Mouse (Mus musculus) adipocyte (in vitro differentiated cells): ENCODE measurements around the gene Timp2.

Experiments used
- DNase-seq: peaks from one replicate; pipeline ENCODE4 v3.0.0-alpha.2; 2016; ENCODE audit warnings: low spot score

The Timp2 gene

DNA sequence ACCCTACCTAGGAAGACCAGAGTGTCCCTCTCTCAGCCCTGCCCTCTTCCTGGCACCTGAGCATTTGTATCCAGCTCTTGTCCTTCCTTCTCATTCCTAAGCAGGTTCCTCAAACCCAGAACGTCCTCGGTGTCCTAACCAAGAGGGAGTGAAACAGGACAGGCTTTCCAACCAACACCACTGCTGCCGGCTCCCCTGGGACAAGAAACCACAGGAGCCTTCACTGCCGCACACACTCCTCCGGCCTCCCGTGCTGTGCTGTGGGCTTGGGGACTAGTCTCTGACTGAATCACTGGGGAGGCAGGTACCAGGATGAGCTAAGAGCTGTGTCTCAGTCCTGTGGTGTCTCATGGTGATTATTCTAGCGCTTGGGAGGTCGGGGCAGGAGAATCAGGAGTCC, 14.1 kb upstream of the Timp2 start:
- DNase-seq: no peak

DNA sequence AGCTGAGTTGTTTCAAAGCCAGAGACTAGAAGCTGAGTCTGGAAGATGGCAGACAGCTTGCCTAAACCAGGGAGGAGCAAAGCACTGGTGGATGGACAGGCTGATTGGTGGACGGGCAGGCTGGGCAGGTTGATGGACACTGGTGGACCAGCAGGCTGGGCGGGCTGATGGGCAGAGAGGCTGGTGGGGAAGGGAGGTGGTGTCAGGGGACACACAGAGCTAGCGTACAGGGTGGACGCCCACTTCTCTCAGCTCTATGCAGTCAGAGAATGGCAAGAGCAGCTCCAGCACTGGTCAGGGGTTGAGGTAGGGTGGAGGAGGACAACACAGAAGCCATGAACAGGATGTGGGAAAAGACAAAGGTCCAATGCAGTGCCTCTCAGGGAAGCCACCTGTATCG, 13.7 kb upstream of the Timp2 start:
- DNase-seq: no peak

DNA sequence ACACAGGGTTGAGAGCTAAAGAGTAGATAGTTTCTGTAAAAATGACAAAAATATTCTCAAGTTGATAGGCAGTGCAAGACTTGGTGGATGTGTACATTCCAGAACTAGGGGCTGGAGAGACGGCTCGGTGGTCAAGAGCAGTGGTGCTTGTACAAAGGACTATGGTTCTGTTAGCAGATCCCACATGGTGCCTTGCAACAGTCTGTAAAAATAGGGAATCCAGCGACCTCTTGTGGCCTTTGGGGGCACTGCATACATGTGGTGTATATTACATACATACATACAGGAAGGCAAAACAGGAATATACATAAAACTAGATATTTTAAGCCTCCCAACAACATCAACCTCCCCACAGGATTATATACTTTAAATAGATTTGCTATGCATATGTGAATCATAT, 12.8 kb upstream of the Timp2 start:
- DNase-seq: no peak

DNA sequence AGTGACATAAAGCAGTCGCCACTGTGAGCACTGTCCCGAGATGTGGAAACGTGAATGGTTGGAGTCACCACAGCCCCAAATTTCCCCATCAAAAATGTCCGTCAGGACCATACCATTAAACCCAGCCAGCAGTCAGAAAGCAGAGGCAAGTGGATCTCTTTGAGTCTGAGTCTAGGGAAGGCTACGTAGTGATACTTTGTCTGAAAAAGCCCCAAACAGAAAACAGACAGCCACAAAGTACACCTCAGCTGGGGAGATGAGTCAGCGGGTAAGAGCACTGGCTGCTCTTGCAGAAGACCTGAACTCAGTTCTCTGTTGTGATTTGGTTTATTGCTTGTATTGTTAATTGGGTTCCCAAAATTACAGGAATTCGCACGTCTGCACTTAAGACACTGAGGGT, 11.0 kb upstream of the Timp2 start:
- DNase-seq: no peak

DNA sequence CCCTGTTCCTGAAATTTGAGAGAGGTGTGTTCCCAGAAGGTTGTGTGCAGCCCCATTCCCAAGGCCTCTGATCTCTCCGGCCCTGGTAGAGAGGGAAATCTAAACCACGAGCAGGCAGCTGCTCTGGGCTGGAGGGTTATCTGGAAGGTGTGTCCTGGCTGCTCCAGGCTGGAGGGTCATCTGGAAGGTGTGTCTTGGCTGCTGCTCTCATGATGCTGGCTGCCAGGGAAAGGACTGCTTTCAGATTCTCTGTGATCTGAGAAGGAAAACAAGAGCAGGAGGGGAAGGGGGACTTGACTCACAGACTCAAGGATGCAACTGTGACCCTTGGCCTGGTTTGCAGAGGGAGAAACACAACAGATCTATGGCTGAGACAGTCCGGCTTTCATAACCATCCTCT, 10.6 kb upstream of the Timp2 start:
- peak; percentile 22 for DNase-seq

DNA sequence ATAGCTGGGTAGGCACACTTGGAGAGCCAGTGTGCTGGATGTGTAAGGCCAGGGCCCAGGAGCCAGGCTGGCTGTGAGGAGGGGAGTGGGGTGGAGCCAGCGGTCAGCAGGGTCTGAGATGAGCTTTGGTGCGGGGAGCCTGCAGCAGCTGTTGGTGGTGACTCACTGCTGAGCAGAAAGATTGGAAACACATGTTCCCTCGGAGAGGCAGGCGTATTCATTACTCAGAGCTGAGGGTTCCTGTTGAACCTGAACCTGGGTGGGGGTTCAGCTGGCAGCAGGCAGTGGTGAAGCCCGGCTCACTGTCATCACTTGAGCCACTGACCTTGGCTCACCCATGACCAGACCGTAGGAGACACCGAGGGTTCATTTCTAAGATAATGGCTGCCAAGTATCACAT, 9.6 kb upstream of the Timp2 start:
- DNase-seq: peak; percentile 59

DNA sequence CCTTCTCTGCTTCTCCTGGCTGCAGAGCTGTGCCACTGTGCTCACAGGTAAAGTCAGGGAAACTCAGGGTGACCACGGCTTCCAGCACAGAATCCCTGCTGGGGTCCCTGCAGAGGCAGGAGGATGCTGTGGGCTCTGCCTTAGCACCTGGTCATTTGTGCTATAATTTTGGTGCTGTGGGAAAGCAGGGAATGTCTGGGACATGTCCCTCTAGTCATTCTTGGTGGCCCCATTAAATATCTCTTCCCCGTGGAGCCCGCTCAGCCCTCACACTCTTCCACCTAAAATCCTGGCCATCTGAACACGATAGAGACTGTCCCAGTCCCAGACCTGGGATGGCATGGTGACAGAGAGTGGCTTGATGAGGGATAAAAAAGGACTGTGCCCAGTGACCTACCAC, 8.5 kb upstream of the Timp2 start:
- no peak for DNase-seq

DNA sequence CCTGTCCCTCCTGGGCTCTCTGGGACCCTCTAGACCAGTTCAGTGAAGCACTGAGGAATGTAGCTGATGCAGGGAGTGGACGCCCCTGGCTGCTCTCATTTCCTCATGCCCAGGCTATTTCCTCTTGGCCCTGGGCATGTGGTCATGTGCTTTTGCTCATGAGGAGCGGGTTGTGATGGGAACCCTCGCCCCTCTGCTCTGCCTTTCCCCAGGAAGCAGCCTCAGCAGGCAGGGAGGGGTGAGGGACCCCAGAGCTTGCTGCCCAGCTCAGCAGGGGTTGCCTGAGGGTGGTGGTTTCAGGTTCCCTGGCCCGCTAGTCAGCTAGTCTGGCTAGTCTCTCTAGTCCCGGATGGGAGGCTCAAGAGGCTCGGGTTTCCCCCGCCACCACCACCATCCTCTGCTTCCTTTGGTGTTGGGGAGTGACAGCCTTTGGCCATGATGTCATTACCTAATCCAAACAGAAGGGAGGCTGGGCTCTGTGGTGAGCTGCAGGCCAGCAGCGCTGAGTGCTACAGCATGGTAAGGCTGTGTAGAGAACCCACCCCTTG, 7.5 kb upstream of the Timp2 start:
- DNase-seq: no peak

DNA sequence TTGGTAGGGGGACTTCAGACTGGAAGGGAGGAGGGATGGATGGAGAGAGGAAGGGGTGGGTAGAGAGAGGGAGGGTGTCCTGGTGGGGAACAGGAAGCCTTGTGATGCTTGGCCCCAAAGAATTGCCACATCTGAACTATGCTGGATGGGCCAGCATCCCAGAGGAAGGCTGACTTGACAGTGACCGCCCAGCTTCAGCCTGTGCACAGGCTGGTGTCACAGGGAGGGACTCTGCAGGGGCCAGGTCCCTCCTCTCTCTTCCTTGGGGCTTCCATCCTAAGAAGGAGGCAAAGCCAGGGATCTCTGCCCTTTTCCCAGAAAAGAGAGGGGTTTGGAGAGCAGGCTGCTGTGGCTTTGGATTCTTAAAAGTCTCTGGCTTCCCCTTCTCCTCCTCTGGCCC, 7.0 kb upstream of the Timp2 start:
- no peak for DNase-seq

DNA sequence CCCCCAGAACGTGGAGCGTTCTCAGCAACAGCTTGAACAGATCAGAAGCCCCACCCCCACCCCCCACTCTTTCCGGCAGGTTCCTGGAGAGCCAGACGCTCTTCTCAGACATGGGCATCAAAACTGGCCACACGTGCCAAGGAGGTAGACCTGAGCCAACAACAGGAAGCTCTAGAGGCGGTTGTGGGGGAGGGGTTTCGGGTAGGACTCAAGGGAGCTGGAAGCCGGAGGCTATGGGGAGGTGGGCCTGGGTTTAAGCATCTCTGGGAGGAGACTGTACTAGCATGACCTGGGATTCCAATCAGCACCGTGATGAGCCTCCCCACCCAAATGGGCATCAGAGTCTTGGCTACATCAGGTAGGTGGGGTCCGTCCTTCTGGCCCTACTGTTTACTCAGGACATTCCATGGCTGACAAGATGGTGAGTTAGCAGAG, 5.4 kb upstream of the Timp2 start:
- no peak for DNase-seq

DNA sequence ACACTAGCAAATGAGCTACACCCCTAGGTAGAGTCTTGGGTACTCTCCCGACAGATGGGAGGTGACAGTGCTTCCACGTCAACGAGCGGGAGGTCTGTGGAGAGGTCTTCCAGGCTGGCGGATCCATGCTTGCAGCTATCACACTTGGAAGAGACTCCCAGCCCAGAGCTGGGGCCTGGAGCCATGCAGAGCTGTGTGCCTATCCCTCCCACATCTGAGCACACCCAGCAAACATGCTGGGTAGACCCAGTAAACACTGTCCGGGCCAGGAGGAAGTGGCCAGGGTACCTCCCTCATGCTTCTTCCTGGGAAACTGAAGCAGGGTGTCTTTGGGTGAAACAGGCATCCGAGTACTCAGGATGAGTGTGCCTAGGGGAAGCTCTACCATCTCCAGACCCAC, 5.0 kb upstream of the Timp2 start:
- no peak for DNase-seq

DNA sequence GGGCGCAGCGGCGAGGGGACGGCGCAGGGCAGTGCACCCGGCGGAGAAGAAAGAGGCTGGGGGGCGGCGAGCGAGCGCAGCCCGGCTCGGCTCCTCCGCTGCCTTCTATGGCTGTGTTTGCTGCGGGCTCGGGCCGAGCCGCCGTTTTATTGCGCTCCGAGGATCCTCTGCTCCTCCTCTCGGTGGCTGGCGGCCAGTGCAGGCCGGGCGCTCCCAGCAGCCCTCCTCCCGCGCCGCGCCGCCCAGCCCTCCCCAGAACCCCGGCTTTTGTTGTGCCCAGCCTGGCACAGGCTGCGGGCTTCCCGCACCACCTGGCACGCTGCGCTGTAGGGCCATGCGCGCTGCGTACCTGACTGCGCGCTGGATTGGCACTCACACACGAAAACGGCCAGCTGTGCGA, 335 bp downstream of the Timp2 start:
- DNase-seq: peak; percentile 74

DNA sequence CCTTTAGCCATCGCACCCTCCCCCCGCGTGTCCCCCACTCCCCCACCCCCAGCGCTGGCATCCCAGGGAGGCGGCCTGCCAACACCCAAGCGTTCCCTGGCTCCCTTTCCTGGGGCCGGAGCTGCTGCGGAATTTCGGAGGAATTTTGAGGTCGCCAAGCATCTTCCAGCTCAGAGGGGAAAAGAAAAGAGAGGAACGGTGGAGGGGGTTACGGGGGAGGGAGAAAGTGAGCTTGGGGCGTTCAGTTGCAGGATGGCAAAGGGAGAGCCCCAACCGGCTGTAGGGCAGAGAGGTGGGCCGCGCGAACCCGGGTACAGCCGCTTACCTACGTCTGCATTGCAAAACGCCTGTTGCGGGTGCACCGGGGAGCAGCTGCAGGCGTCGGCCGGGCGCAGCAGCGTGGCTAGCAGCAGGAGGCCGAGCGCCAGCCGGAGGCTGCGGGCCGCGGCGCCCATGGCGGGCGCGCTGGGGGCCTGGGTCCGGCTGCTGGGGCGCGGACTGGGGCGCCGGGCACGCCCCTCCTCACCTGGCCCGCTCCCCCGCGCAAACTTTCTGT, 826 bp downstream of the Timp2 start:
- no peak for DNase-seq

DNA sequence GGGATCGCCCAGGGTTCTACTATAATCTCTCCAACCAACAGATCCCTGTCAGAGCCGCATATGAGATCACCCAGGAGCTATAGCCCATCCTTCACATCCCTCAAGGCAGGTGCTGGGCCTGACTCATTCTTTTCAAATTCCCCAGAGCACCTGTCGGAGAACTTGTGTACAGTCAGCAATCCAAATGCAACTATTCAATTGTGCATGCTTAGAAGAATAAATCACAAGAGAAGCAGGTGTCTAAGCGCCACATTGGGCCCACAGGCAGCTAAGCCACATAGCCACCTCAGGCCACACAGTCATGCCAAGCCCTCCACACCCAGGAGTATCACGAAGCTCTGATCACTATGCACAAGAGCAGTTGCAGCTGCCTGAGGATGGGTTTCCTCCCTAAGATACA, 6.0 kb downstream of the Timp2 start:
- no peak for DNase-seq

DNA sequence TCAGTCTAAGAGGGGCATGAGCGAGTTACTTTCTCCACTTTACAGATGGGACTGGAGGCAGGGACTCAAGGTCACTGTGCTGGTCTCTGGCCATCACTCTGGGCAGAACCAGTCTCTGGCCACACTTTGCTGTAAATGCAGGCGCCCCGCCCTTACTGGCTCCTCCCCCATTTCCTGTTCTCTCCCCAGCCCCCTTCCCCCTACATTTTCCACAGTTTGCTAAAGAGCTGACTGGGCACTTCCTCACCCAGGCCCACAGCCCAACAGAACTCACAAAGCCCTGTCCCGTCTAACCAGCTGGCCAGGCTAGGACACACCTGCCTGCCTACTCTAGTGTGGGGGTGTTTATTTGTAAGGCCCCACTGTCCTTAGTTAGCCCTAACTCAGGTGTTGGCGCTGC, 6.7 kb downstream of the Timp2 start:
- no peak for DNase-seq

DNA sequence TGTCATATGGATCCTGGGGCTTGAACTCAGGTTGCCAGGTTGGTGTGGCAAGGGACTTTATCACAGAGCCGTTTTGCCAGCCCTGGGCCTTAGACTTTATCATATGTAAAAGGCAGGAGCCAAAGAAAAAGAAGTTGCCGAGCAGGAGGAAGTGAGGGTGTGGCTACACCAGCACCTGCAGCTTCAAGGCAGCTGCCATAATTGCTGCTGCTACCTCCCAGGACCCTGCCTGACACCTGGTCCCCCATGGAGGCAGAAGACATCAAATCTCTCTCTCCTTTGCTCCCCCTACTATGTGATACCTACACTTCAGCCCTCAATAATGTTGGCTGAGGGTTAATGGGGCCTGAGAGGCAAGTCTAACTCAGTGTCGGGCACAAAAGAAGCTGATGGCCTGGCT, 7.1 kb downstream of the Timp2 start:
- no peak for DNase-seq

DNA sequence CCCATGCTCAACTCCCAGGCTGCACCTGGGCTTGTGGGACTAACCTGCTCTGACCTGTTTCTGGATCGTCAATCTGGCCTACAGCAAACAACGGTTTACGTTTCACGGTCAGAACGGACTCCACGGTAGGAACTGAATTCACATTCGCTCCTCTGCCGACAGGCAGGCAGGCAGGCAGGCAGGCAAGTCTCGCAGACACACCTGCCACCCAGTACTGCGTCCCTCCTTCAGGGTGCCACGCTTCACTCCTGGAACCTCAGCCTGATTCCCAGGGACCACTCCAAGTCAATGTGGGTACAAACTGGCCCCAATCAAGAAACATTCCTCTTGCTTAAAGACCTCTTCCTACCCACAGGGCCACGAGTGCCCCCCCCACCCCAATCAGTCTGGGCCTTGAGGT, 7.6 kb downstream of the Timp2 start:
- DNase-seq: no peak

DNA sequence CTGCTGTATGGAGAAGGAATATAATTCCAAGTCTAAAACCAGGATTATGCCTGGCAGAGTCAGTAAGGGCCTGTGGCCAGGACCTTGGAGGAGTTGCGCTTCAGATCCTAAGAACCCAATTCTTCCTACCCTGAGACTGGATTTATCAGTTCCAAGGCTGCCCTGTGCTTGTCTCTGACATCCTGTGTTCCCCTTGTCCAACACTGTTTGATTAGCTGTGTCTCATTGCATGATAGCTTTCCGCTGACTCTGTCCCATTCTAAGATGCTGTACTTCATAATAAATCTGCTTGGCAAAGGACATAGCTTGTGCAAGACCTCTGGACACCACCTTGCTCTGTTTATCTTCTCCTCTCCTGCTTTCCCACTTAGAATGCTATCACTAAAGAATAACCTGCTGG, 8.1 kb downstream of the Timp2 start:
- no peak for DNase-seq

DNA sequence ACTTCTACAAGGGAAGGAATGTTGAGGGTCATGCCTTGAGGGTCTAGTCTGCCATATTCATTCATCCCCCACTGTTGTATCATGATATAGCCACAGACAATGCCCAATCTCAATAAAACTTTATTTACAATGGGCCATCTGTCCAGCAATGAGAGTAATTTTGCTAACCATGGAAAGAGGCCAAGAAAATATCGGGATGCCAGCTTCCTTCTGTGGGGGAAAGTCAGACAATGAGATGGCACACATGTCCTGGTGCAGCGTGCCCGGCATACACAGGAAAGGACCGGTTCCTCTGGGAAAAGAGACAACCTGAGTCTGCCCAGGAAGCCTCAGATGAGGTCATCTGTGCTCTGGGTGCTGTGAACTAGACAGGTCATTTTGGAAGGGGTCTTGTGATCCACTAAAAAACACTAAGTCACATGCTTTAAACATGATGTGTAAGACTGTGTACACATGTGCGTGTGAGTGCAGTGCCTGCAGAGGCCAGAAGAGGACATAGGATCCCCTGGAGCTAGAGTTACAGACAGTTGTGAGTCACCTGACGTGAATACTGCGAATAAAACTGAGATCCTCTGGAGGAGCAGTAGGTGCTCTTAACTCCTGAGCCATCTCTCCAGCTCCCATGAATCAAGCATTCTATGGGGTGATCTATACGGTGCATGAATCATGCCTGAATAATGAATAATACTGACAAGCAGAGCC, 9.0 kb downstream of the Timp2 start:
- DNase-seq: no peak

DNA sequence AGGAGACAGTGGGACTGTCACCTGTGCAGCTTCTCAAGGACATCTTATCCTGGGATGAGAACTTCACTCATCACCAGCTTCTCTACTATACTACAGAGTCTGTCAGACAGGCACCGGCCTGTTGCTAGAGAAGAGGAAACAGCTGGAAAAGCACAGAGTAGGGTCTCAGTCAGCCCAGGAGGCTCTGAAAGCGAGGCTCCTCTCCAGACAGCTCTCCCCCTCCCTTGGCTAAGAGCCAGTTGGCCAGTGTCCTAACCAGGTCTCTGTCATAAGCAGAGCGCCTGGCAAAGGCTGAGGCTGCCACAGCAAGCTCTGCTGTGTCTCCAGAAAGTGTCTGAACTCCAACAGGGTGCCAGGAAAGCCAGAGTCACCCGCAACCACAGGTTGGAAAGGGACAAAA, 9.8 kb downstream of the Timp2 start:
- DNase-seq: no peak

DNA sequence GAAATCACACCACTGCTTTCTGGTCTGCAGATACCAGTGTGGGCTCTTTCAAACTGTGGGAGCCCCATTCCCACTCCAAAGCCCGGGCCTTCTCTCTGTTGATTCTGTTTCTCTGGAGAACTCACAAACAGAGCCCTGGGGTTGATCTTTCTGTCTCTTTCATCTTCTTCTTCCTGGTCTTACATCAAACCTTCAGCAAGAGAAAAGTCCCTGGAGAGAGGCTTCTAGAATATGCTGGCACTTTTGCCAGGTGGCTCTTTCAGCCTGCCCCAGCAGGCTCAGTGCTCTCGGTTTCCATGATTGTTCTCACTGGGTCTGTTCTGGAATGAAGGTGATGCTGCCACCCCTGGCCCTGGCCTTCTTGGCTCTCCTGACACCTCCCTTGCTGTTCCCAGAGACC, 11.9 kb downstream of the Timp2 start:
- DNase-seq: no peak

DNA sequence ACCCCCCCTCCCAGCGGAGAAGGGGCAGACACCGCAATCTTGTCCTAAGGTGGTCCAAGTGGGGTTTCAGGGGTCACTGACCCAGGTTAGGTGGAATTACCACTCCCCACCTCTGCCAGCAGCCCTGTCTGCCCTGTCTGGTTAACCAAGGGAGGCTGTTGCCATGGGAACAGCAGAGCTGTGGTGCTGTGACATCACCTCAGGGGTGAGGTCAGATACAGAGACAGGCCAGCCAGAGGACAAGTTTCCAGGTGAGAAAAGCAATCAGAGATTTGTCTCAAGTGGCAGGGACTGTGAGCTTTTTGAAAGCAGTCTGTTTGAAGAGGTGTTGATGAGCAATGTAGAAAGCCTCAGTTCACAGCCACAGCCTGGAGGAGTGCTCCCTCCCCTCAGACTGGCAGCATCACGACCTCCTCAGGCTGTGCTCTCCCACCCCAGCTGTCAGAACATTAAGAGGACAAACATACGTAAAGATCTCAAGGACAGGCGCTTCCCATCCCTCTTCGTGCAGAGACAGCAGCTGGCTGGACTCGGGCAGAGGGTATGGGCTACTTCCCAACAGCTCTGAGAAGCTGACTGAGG, 13.0 kb downstream of the Timp2 start, which contains the start of gene Cep295nl:
Cep295nl (minus strand) TSS at position 101 of the 582 bp plus-strand sequence.
- DNase-seq: no peak

DNA sequence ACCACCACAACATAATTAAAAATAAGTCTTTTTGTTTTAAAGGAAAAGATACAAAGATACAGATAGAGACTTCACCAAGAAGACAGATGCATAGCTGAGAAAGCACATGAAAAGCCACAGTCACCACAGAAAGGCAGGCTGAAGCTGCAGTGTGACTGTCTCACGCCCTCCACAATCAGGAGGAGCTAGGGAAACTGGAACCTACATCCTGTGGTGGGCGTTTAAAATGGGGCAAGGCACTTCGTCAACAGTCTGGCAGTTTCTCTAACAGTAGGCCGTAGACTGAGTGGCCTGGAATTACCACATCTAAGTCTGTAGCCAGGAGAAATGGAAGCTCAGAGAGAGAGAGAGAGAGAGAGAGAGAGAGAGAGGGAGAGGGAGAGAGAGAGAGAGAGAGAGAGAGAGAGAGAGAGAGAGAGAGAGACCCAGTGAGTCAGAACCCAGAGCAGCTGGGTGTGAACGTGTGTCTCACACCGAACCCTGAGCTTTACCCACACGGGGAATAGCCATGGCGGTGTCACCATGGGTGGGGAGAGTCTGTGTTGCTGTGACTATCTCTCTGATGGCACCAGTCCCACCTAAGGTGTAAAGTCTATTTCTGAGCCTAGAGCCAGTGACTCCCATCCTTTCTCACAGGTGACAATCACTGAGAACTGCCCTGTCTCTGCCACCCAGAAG, 17.9 kb downstream of the Timp2 start:
- DNase-seq: peak; percentile 30
